Mouse (Mus musculus) limb, embryonic 14.5 days (tissue): ENCODE measurements around the gene Snx30. TPM values are rescaled to one million over a fixed set of nuclear protein-coding genes. Genes with fewer than 3 reads are reported as not detected.

Experiments used
- ATAC-seq: fragments of 200-750 bp; cut with Nextera tagmentation; 2 replicates; pipeline ENCODE4 v1.8.0; 2017; ENCODE audit warnings: low read depth, moderate number of reproducible peaks, moderate TSS enrichment; ENCODE audit not compliant: low FRiP score
- DNase-seq: peaks from one replicate; pipeline ENCODE4 v3.0.0-alpha.2; 2015; ENCODE audit warnings: low spot score
- H3K27ac ChIP-seq: fragments of 300-500 bp; sonication (generic); replicated peaks from 2 replicates; pipeline ENCODE4 v1.5.1; 2014; ENCODE audit warnings: low read depth, mild to moderate bottlenecking, low read length, moderate library complexity, mixed read lengths
- H3K27me3 ChIP-seq: fragments of 300-500 bp; sonication (generic); 2 replicates; pipeline ENCODE4 v1.6.1; 2014; ENCODE audit warnings: low read length, mixed read lengths; ENCODE audit not compliant: control insufficient read depth, insufficient read depth
- H3K36me3 ChIP-seq: fragments of 300-500 bp; sonication (generic); 2 replicates; pipeline ENCODE4 v1.6.1; 2014; ENCODE audit warnings: mild to moderate bottlenecking, low read length, moderate library complexity, mixed read lengths; ENCODE audit not compliant: control insufficient read depth, insufficient read depth
- H3K4me1 ChIP-seq: fragments of 300-500 bp; sonication (generic); 2 replicates; pipeline ENCODE4 v1.6.1; 2014; ENCODE audit warnings: antibody characterized with exemption, low read length, mixed read lengths; ENCODE audit not compliant: control insufficient read depth, insufficient read depth
- H3K4me2 ChIP-seq: fragments of 300-500 bp; sonication (generic); replicated peaks from 2 replicates; pipeline ENCODE4 v1.6.1; 2014; ENCODE audit warnings: low read depth, mild to moderate bottlenecking, low read length, moderate library complexity; ENCODE audit not compliant: severe bottlenecking
- H3K4me3 ChIP-seq: fragments of 300-500 bp; sonication (generic); replicated peaks from 2 replicates; pipeline ENCODE4 v1.5.1; 2014; ENCODE audit warnings: low read length
- H3K9ac ChIP-seq: fragments of 300-500 bp; sonication (generic); 2 replicates; pipeline ENCODE4 v1.6.1; 2014; ENCODE audit warnings: mild to moderate bottlenecking, low read depth, low read length, moderate library complexity; ENCODE audit not compliant: severe bottlenecking
- H3K9me3 ChIP-seq: fragments of 300-500 bp; sonication (generic); 2 replicates; pipeline ENCODE4 v1.6.1; 2016; ENCODE audit warnings: low read length; ENCODE audit not compliant: control insufficient read depth
- POLR2A ChIP-seq: fragments of 200-500 bp; IDR thresholded peaks from 2 replicates; pipeline ENCODE4 v1.8.0; 2012; ENCODE audit warnings: inconsistent platforms, mild to moderate bottlenecking, moderate library complexity, borderline replicate concordance; ENCODE audit not compliant: insufficient read depth, insufficient read length; ENCODE audit errors: extremely low read depth
- WGBS: fragments of 180-500 bp; shearing (Covaris S2); extraction: QIAGEN DNeasy Blood & Tissue Kit; methylation state at CpG from one replicate; pipeline ENCODE4 v1.1.7; 2014; 5-methylcytosine and 5-hydroxymethylcytosine counted together
- polyA plus RNA-seq, 2 experiments: library from polyadenylated mRNA; depleted of rRNA in 1 of 2; stranded (reverse) in 1 of 2; unstranded in 1 of 2; fragments of >200 nt; fragmentation: Nextera tagmentation in 1 of 2; extraction: Ambion mirVana in 1 of 2; gene quantifications; 2 replicates each; pipeline versions ENCODE4 v1.2.1 to v1.2.3; 2012 to 2014

Gene Snx30
- polyA plus RNA-seq, 2 experiments: 7.2 to 12.0 TPM

- Histone ChIP-seq H3K36me3 (peaks cover 53% of the 10 kb centered on the region), H3K4me3 (no peak overlapping the region), H3K4me2 (no peak overlapping the region), H3K4me1 (no peaks in the 10 kb centered on the region), H3K27me3 (no peaks in the 10 kb centered on the region), H3K9me3 (no peaks in the 10 kb centered on the region), H3K9ac (no peak overlapping the region), H3K27ac (no peak overlapping the region)
- no peak for DNase-seq
- TF ChIP-seq POLR2A: no peak
- 83% methylated on average over 17 of the region's 17 CpGs for WGBS
- no peak for ATAC-seq
These were observed 33.3 kb upstream of the Snx30 start for GRCm38 (mm10) chr4:59772171-59772879.

GRCm38 (mm10) chr4:59777828-59778227 lies 27.8 kb upstream of the Snx30 start:
- H3K4me3 ChIP-seq: no peak overlapping the region
- no peak overlapping the region for H3K4me2 ChIP-seq
- no peak for DNase-seq
- 82% methylated on average over 3 of the region's 3 CpGs for WGBS
- no peak overlapping the region for H3K27ac ChIP-seq
- H3K9me3 ChIP-seq: no peaks in the 10 kb centered on the region
- H3K9ac ChIP-seq: no peak overlapping the region
- H3K36me3 ChIP-seq: peaks cover 18% of the 10 kb centered on the region
- no peaks in the 10 kb centered on the region for H3K27me3 ChIP-seq
- TF ChIP-seq POLR2A: no peak
- H3K4me1 ChIP-seq: peaks cover 3% of the 10 kb centered on the region; the same call in 1 of the 2 replicates
- no peak for ATAC-seq

- TF ChIP-seq POLR2A: no peak
- ATAC-seq (no peak), DNase-seq (peak; percentile 72)
- WGBS: 38% methylated on average over 1 of the region's 1 CpGs
- Histone ChIP-seq H3K27me3 (no peaks in the 10 kb centered on the region), H3K4me2 (no peak overlapping the region), H3K9ac (no peak overlapping the region), H3K9me3 (no peaks in the 10 kb centered on the region), H3K27ac (no peak overlapping the region), H3K4me1 (peaks cover 3% of the 10 kb centered on the region; the same call in 1 of the 2 replicates), H3K4me3 (no peak overlapping the region), H3K36me3 (no peaks in the 10 kb centered on the region; the same call in 1 of the 2 replicates)
These were observed 25.1 kb upstream of the Snx30 start for GRCm38 (mm10) chr4:59780568-59780967.

- Histone ChIP-seq H3K9me3 (no peaks in the 10 kb centered on the region), H3K4me1 (peaks cover 3% of the 10 kb centered on the region; the same call in 1 of the 2 replicates), H3K27me3 (no peaks in the 10 kb centered on the region), H3K36me3 (no peaks in the 10 kb centered on the region; the same call in 1 of the 2 replicates), H3K27ac (peak overlapping the region; percentile 43), H3K9ac (peak overlapping the region; percentile 78), H3K4me3 (peak overlapping the region; percentile 98), H3K4me2 (peak overlapping the region; percentile 58)
- DNase-seq (no peak), ATAC-seq (peak; percentile 28)
- TF ChIP-seq POLR2A: no peak
- WGBS: 1% methylated on average over 47 of the region's 47 CpGs
These were observed 22.6 kb upstream of the Snx30 start for GRCm38 (mm10) chr4:59782853-59783684.

GRCm38 (mm10) chr4:59783685-59784279 lies 21.9 kb upstream of the Snx30 start:
- peak overlapping the region; percentile 43 for H3K27ac ChIP-seq
- no peak for TF ChIP-seq POLR2A

More at GRCm38 (mm10) chr4:59783685-59784279, 21.9 kb upstream of the Snx30 start:
- ATAC-seq: peak; percentile 96
- H3K4me1 ChIP-seq: peaks cover 3% of the 10 kb centered on the region; the same call in 1 of the 2 replicates
- peak; percentile 98 for DNase-seq
- peak overlapping the region; percentile 58 for H3K4me2 ChIP-seq
- H3K4me3 ChIP-seq: peak overlapping the region; percentile 98
- no peaks in the 10 kb centered on the region for H3K36me3 ChIP-seq
- 2% methylated on average over 36 of the region's 36 CpGs for WGBS
- H3K27me3 ChIP-seq: no peaks in the 10 kb centered on the region
- no peaks in the 10 kb centered on the region for H3K9me3 ChIP-seq
- peak overlapping the region; percentile 78 for H3K9ac ChIP-seq
